Comparison of ENCODE assay signal across 22 mouse cellular contexts in genomic region chr17:93379789-93380398, GRCm38 (mm10).
DNase-seq lines count a peak whose midpoint lies in the region; ATAC-seq and TF ChIP-seq lines count a peak whose summit lies in the region.
"Had no signal": no experiment of that assay in that cellular context is flagged by ENCODE, and none has a peak within 500 bp of the region (broad histone marks: within the 10 kb centered on the region; RNA-seq: fewer than 3 reads in every experiment).

No protein-coding gene starts in this region.

- H3K27me3 ChIP-seq in Patski = no peaks in the 10 kb centered on the region
- no peaks in the 10 kb centered on the region for H3K27me3 ChIP-seq in midbrain, embryonic 14.5 days (ENCODE audit: control insufficient read depth, insufficient read depth, low read length)
- H3K27me3 ChIP-seq: embryonic facial prominence, embryonic 13.5 days; megakaryocyte, embryonic 14.5 days; midbrain, embryonic 15.5 days; neural tube, embryonic 15.5 days had no signal

- no peak overlapping the region for H3K4me2 ChIP-seq in midbrain, embryonic 14.5 days (ENCODE audit: low read length)
- H3K4me2 ChIP-seq: embryonic facial prominence, embryonic 13.5 days; liver, embryonic 11.5 days; midbrain, embryonic 15.5 days; neural tube, embryonic 15.5 days had no signal

- no peak overlapping the region for H3K4me3 ChIP-seq in midbrain, embryonic 14.5 days (replicated peaks; ENCODE audit: low read depth, low read length)
- H3K4me3 ChIP-seq: embryonic facial prominence, embryonic 13.5 days; megakaryocyte, embryonic 14.5 days; midbrain, embryonic 15.5 days; neural tube, embryonic 15.5 days had no signal

- peak; percentile 100 for ATAC-seq in Patski
- ATAC-seq in midbrain, embryonic 14.5 days (ENCODE audit: low FRiP score, low TSS enrichment) = no peak
- ATAC-seq: activated CD4-positive, CD25-positive, alpha-beta regulatory T cell, adult 4 months; forebrain, embryonic 16.5 days; inflammation-experienced regulatory T-cells, adult 6 months; midbrain, embryonic 15.5 days had no signal

- CTCF ChIA-PET in Patski (lab: Charles Lee) = interaction anchor here (1.0 to 1.2 kb wide), 2 partner anchors 10 to 29 kb away, joined by 3 read pairs; no protein-coding TSS in a partner anchor

- H3K27ac ChIP-seq in midbrain, embryonic 14.5 days (replicated peaks; ENCODE audit: low read depth, low read length) = no peak overlapping the region
- H3K27ac ChIP-seq: embryonic facial prominence, embryonic 13.5 days; midbrain, embryonic 15.5 days; neural tube, embryonic 15.5 days had no signal

- no peak for TF ChIP-seq CTCF in Patski (IDR thresholded peaks at IDR 0.05)

- POLR2A ChIA-PET in Patski (lab: Charles Lee) = no interaction called here

- no peaks in the 10 kb centered on the region for H3K4me1 ChIP-seq in midbrain, embryonic 14.5 days (ENCODE audit: control insufficient read depth, insufficient read depth, low read length)
- H3K4me1 ChIP-seq: embryonic facial prominence, embryonic 13.5 days; megakaryocyte, embryonic 14.5 days; midbrain, embryonic 15.5 days; neural tube, embryonic 15.5 days had no signal

- no peaks in the 10 kb centered on the region for H3K36me3 ChIP-seq in midbrain, embryonic 14.5 days (ENCODE audit: control insufficient read depth, insufficient read depth, low read length)
- H3K36me3 ChIP-seq: embryonic facial prominence, embryonic 13.5 days; midbrain, embryonic 15.5 days; neural tube, embryonic 15.5 days had no signal

- no peak overlapping the region for H3K9ac ChIP-seq in midbrain, embryonic 14.5 days (replicated peaks; ENCODE audit: low read length)
- H3K9ac ChIP-seq: embryonic facial prominence, embryonic 13.5 days; midbrain, embryonic 15.5 days; neural tube, embryonic 15.5 days had no signal

- peak; percentile 5 to 42 for DNase-seq in cerebellum, postnatal 25 days
- DNase-seq in cerebellum, adult 11-12 months = no peak
- DNase-seq in Patski (ENCODE audit: low read depth, low spot score) = peak; percentile 68
- DNase-seq in adrenal gland, postnatal 25 days = peak; percentile 21
- DNase-seq in midbrain, embryonic 14.5 days = no peak
- no peak for DNase-seq in lung, postnatal 4 days
- no peak for DNase-seq in layer of hippocampus, adult 9-10 months (ENCODE audit: low spot score)
- DNase-seq: cerebellum, adult 9-11 months; gastrocnemius, postnatal 25 days; kidney, adult 8-10 months; kidney, postnatal 25 days; lung, adult 18-20 months; lung, postnatal 14 days; spleen, adult 18-20 months had no signal

- in situ Hi-C loops in Patski (cut with MboI; ENCODE audit: low pct_unique_long_range_greater_than_20kb) = no loop called here

- no peaks in the 10 kb centered on the region for H3K9me3 ChIP-seq in midbrain, embryonic 14.5 days (ENCODE audit: control insufficient read depth, low read length)
- H3K9me3 ChIP-seq: embryonic facial prominence, embryonic 13.5 days; megakaryocyte, embryonic 14.5 days; midbrain, embryonic 15.5 days; neural tube, embryonic 15.5 days had no signal

- WGBS in midbrain, embryonic 14.5 days = 94% methylated on average over 4 of the region's 4 CpGs

Comparison
In these comparisons a context has a peak if more than half of its experiments do, and no peak if none do; other contexts are left out.
1. DNase-seq: peak in cerebellum, postnatal 25 days (2 of 2), Patski (single experiment) and adrenal gland, postnatal 25 days (single experiment); none in cerebellum, adult 11-12 months (single experiment), midbrain, embryonic 14.5 days (single experiment), lung, postnatal 4 days (0 of 2) and layer of hippocampus, adult 9-10 months (single experiment).